Mouse (Mus musculus): ENCODE measurements around the gene Cldn12.

GRCm38 (mm10) chr5:5465256-5465655 is 49.5 kb downstream of the Cldn12 start:
- no peak for TF ChIP-seq POLR2A (IDR thresholded peaks at IDR 0.05; ENCODE audit: extremely low read depth, insufficient read depth, low read length)
- TF ChIP-seq CTCF (IDR thresholded peaks at IDR 0.05; ENCODE audit: extremely low read depth, insufficient read depth, low read length), result no peak

Data from cortical plate, adult 2 months (tissue).